Mouse (Mus musculus) lung, embryonic 16.5 days (tissue): ENCODE measurements around the gene Snorc. TPM values are rescaled to one million over a fixed set of nuclear protein-coding genes. Genes with fewer than 3 reads are reported as not detected.

ENCODE experiments used
- ATAC-seq: fragments of 200-750 bp; cut with Nextera tagmentation; 2 replicates; pipeline ENCODE4 v1.8.0; 2017; ENCODE audit warnings: low read depth, mild to moderate bottlenecking, moderate library complexity
- H3K27ac ChIP-seq: fragments of 300-500 bp; sonication (generic); 2 replicates; pipeline ENCODE4 v1.5.1; 2014; ENCODE audit warnings: mild to moderate bottlenecking, control low read depth, low read length
- H3K27me3 ChIP-seq: fragments of 300-500 bp; sonication (generic); 2 replicates; pipeline ENCODE4 v1.6.1; 2014; ENCODE audit warnings: low read depth, low read length, mixed read lengths; ENCODE audit not compliant: control insufficient read depth, insufficient read depth
- H3K36me3 ChIP-seq: fragments of 300-500 bp; sonication (generic); 2 replicates; pipeline ENCODE4 v1.6.1; 2014; ENCODE audit warnings: low read length; ENCODE audit not compliant: control insufficient read depth, insufficient read depth
- H3K4me1 ChIP-seq: fragments of 300-500 bp; sonication (generic); replicated peaks from 2 replicates; pipeline ENCODE4 v1.6.1; 2014; ENCODE audit warnings: low read length, mixed read lengths; ENCODE audit not compliant: control insufficient read depth, insufficient read depth
- H3K4me2 ChIP-seq: fragments of 300-500 bp; sonication (generic); 2 replicates; pipeline ENCODE4 v1.6.1; 2014; ENCODE audit warnings: low read depth, low read length, control low read depth
- H3K4me3 ChIP-seq: fragments of 300-500 bp; sonication (generic); 2 replicates; pipeline ENCODE4 v1.5.1; 2014; ENCODE audit warnings: mild to moderate bottlenecking, low read length, control low read depth
- H3K9ac ChIP-seq: fragments of 300-500 bp; sonication (generic); 2 replicates; pipeline ENCODE4 v1.6.1; 2014; ENCODE audit warnings: low read length, control low read depth
- H3K9me3 ChIP-seq: fragments of 300-500 bp; sonication (generic); 2 replicates; pipeline ENCODE4 v1.6.1; 2016; ENCODE audit warnings: low read length; ENCODE audit not compliant: control insufficient read depth
- WGBS: fragments of 180-500 bp; shearing (Covaris S2); extraction: QIAGEN DNeasy Blood & Tissue Kit; methylation state at CpG from one replicate; pipeline ENCODE4 v1.1.7; 2014; 5-methylcytosine and 5-hydroxymethylcytosine counted together
- polyA plus RNA-seq: library from polyadenylated mRNA; unstranded; fragments of >200 nt; fragmentation: Nextera tagmentation; extraction: Ambion mirVana; gene quantifications from 2 replicates; pipeline ENCODE4 v1.2.1, GENCODE M21; 2015

Snorc gene
- polyA plus RNA-seq, 1 experiment from 2014 or later: 0.36 TPM

- Histone ChIP-seq H3K4me1 (peaks cover 8% of the 10 kb centered on the region), H3K4me3 (no peak overlapping the region), H3K9ac (no peak overlapping the region), H3K36me3 (no peaks in the 10 kb centered on the region), H3K27me3 (peaks cover 36% of the 10 kb centered on the region), H3K27ac (no peak overlapping the region), H3K4me2 (no peak overlapping the region), H3K9me3 (no peaks in the 10 kb centered on the region)
- ATAC-seq: no peak
- WGBS: 45% methylated on average over 6 of the region's 6 CpGs
These were observed 37.8 kb downstream of the Snorc start for GRCm38 (mm10) chr1:87507857-87508256.

GRCm38 (mm10) chr1:87508591-87509560, 38.8 kb downstream of the Snorc start:
- Histone ChIP-seq H3K27me3 (peaks cover 36% of the 10 kb centered on the region), H3K27ac (no peak overlapping the region), H3K4me2 (peak overlapping the region; percentile 100), H3K9ac (peak overlapping the region; percentile 65), H3K9me3 (no peaks in the 10 kb centered on the region), H3K4me1 (peaks cover 8% of the 10 kb centered on the region), H3K36me3 (no peaks in the 10 kb centered on the region), H3K4me3 (peak overlapping the region; percentile 73)
- no peak for ATAC-seq
- 17% methylated on average over 25 of the region's 26 CpGs for WGBS

- peak within 1 kb of the TSS; percentile 100 for H3K4me2 ChIP-seq
- ATAC-seq: peak; percentile 41
- no peaks in the 10 kb centered on the region for H3K36me3 ChIP-seq
- 1% methylated on average over 53 of the region's 56 CpGs for WGBS
- peaks cover 33% of the 10 kb centered on the region for H3K27me3 ChIP-seq
- H3K27ac ChIP-seq: no peak within 1 kb of the TSS
- H3K4me3 ChIP-seq: peak within 1 kb of the TSS; percentile 73
- H3K4me1 ChIP-seq: peaks cover 8% of the 10 kb centered on the region
- no peaks in the 10 kb centered on the region for H3K9me3 ChIP-seq
- H3K9ac ChIP-seq: peak within 1 kb of the TSS; percentile 65
These were observed 39.6 kb downstream of the Snorc start, which contains the start of gene Neu2 for GRCm38 (mm10) chr1:87509561-87510165. Neu2 (plus strand) TSS chr1:87509889.

- H3K36me3 ChIP-seq: no peaks in the 10 kb centered on the region
- peaks cover 8% of the 10 kb centered on the region for H3K4me1 ChIP-seq
- ATAC-seq: peak; percentile 82
- H3K27me3 ChIP-seq: peaks cover 33% of the 10 kb centered on the region
- peak overlapping the region; percentile 73 for H3K4me3 ChIP-seq
- H3K4me2 ChIP-seq: peak overlapping the region; percentile 100
- no peak overlapping the region for H3K27ac ChIP-seq
- WGBS: under 1% methylated on average over 50 of the region's 61 CpGs
- peak overlapping the region; percentile 65 for H3K9ac ChIP-seq
- H3K9me3 ChIP-seq: no peaks in the 10 kb centered on the region
These were observed 40.2 kb downstream of the Snorc start for GRCm38 (mm10) chr1:87510166-87510691.

- H3K4me1 ChIP-seq: peaks cover 8% of the 10 kb centered on the region
- 16% methylated on average over 5 of the region's 5 CpGs for WGBS
- no peak for ATAC-seq
- H3K27ac ChIP-seq: no peak overlapping the region
- H3K27me3 ChIP-seq: peaks cover 33% of the 10 kb centered on the region
- no peak overlapping the region for H3K9ac ChIP-seq
- no peaks in the 10 kb centered on the region for H3K36me3 ChIP-seq
- no peaks in the 10 kb centered on the region for H3K9me3 ChIP-seq
- no peak overlapping the region for H3K4me3 ChIP-seq
- no peak overlapping the region for H3K4me2 ChIP-seq
These were observed 40.8 kb downstream of the Snorc start for GRCm38 (mm10) chr1:87510845-87511244.

GRCm38 (mm10) chr1:87520467-87520866, 50.4 kb downstream of the Snorc start:
- Histone ChIP-seq H3K27me3 (no peaks in the 10 kb centered on the region), H3K27ac (no peak overlapping the region), H3K4me3 (no peak overlapping the region), H3K4me1 (no peaks in the 10 kb centered on the region), H3K36me3 (no peaks in the 10 kb centered on the region), H3K4me2 (no peak overlapping the region), H3K9me3 (no peaks in the 10 kb centered on the region), H3K9ac (no peak overlapping the region)
- no peak for ATAC-seq

- H3K9me3 ChIP-seq: no peaks in the 10 kb centered on the region
- ATAC-seq: peak; percentile 47; the same call in 1 of the 2 replicates
- H3K36me3 ChIP-seq: no peaks in the 10 kb centered on the region
- no peak overlapping the region for H3K27ac ChIP-seq
- no peak overlapping the region for H3K4me2 ChIP-seq
- H3K4me3 ChIP-seq: no peak overlapping the region
- no peak overlapping the region for H3K9ac ChIP-seq
- no peaks in the 10 kb centered on the region for H3K4me1 ChIP-seq
- WGBS: 33% methylated on average over 1 of the region's 1 CpGs
- H3K27me3 ChIP-seq: no peaks in the 10 kb centered on the region
These were observed 51.5 kb downstream of the Snorc start for GRCm38 (mm10) chr1:87521523-87521922.

- no peaks in the 10 kb centered on the region for H3K27me3 ChIP-seq
- no peaks in the 10 kb centered on the region for H3K9me3 ChIP-seq
- ATAC-seq: no peak
- H3K27ac ChIP-seq: no peak overlapping the region
- WGBS: 93% methylated on average over 7 of the region's 7 CpGs
- H3K9ac ChIP-seq: no peak overlapping the region
- H3K36me3 ChIP-seq: no peaks in the 10 kb centered on the region
- no peak overlapping the region for H3K4me3 ChIP-seq
- no peak overlapping the region for H3K4me2 ChIP-seq
- no peaks in the 10 kb centered on the region for H3K4me1 ChIP-seq
These were observed 55.0 kb downstream of the Snorc start for GRCm38 (mm10) chr1:87525041-87525440.
